Mouse (Mus musculus) kidney, embryonic 16.5 days (tissue): ENCODE data around the gene Ggt1. TPM values are rescaled to one million over a fixed set of nuclear protein-coding genes. Genes with fewer than 3 reads are reported as not detected.

Experiments used
- ATAC-seq: fragments of 200-750 bp; cut with Nextera tagmentation; 2 replicates; pipeline ENCODE4 v1.8.0; 2017; ENCODE audit warnings: moderate TSS enrichment; ENCODE audit not compliant: low FRiP score, low TSS enrichment
- H3K27ac ChIP-seq: fragments of 300-500 bp; sonication (generic); 2 replicates; pipeline ENCODE4 v1.5.1; 2014; ENCODE audit warnings: low read length
- H3K27me3 ChIP-seq: fragments of 300-500 bp; sonication (generic); 2 replicates; pipeline ENCODE4 v1.6.1; 2014; ENCODE audit warnings: low read length, control low read depth, mixed read lengths; ENCODE audit not compliant: insufficient read depth
- H3K36me3 ChIP-seq: fragments of 300-500 bp; sonication (generic); 2 replicates; pipeline ENCODE4 v1.6.1; 2014; ENCODE audit warnings: low read length, control low read depth, mixed read lengths; ENCODE audit not compliant: insufficient read depth
- H3K4me1 ChIP-seq: fragments of 300-500 bp; sonication (generic); 2 replicates; pipeline ENCODE4 v1.6.1; 2014; ENCODE audit warnings: low read length, control low read depth, mixed read lengths; ENCODE audit not compliant: insufficient read depth
- H3K4me2 ChIP-seq: fragments of 300-500 bp; sonication (generic); replicated peaks from 2 replicates; pipeline ENCODE4 v1.6.1; 2014; ENCODE audit warnings: low read depth, low read length
- H3K4me3 ChIP-seq: fragments of 300-500 bp; sonication (generic); 2 replicates; pipeline ENCODE4 v1.5.1; 2014; ENCODE audit warnings: mild to moderate bottlenecking, low read length
- H3K9ac ChIP-seq: fragments of 300-500 bp; sonication (generic); replicated peaks from 2 replicates; pipeline ENCODE4 v1.6.1; 2014; ENCODE audit warnings: low read length
- H3K9me3 ChIP-seq: fragments of 300-500 bp; sonication (generic); 2 replicates; pipeline ENCODE4 v1.6.1; 2016; ENCODE audit warnings: low read length, control low read depth
- WGBS: fragments of 180-500 bp; shearing (Covaris S2); extraction: QIAGEN DNeasy Blood & Tissue Kit; methylation state at CpG from one replicate; pipeline ENCODE4 v1.1.7; 2014; 5-methylcytosine and 5-hydroxymethylcytosine counted together
- polyA plus RNA-seq: library from polyadenylated mRNA; unstranded; fragments of >200 nt; fragmentation: Nextera tagmentation; extraction: Ambion mirVana; gene quantifications from 2 replicates; pipeline ENCODE4 v1.2.1, GENCODE M21; 2015

Ggt1 gene
- polyA plus RNA-seq, 1 experiment from 2014 or later, result 292 TPM

- ATAC-seq, result no peak
- Histone ChIP-seq H3K9ac (no peak overlapping the region), H3K4me1 (peaks cover 44% of the 10 kb centered on the region), H3K4me2 (peak overlapping the region; percentile 99), H3K9me3 (no peaks in the 10 kb centered on the region), H3K36me3 (no peaks in the 10 kb centered on the region), H3K4me3 (no peak overlapping the region), H3K27ac (no peak overlapping the region), H3K27me3 (peaks cover 24% of the 10 kb centered on the region)
- WGBS, result 24% methylated on average over 3 of the region's 3 CpGs
These were observed 2.9 kb upstream of the Ggt1 start for GRCm38 (mm10) chr10:75558515-75558914.

GRCm38 (mm10) chr10:75559041-75559675 is 2.2 kb upstream of the Ggt1 start:
- WGBS, result 6% methylated on average over 14 of the region's 14 CpGs
- Histone ChIP-seq H3K27me3 (peaks cover 24% of the 10 kb centered on the region), H3K9me3 (no peaks in the 10 kb centered on the region), H3K36me3 (no peaks in the 10 kb centered on the region), H3K27ac (no peak overlapping the region), H3K9ac (peak overlapping the region; percentile 85), H3K4me3 (peak overlapping the region; percentile 59), H3K4me1 (peaks cover 44% of the 10 kb centered on the region), H3K4me2 (peak overlapping the region; percentile 99)
- no peak for ATAC-seq

GRCm38 (mm10) chr10:75559676-75560548 is 1.5 kb upstream of the Ggt1 start, which contains the start of gene Lrrc75b:
Lrrc75b (minus strand) TSS chr10:75560330.
- WGBS, result under 1% methylated on average over 66 of the region's 75 CpGs
- peak within 1 kb of the TSS; percentile 99 for H3K4me2 ChIP-seq
- H3K27ac ChIP-seq, result 0 out of 2 replicates have a peak within 1 kb of the TSS, but pooled peaks have one; percentile 7
- peak; percentile 24; the same call in 1 of the 2 replicates for ATAC-seq
- H3K9me3 ChIP-seq, result no peaks in the 10 kb centered on the region
- peak within 1 kb of the TSS; percentile 59 for H3K4me3 ChIP-seq
- H3K36me3 ChIP-seq, result no peaks in the 10 kb centered on the region
- H3K4me1 ChIP-seq, result peaks cover 44% of the 10 kb centered on the region
- H3K9ac ChIP-seq, result peak within 1 kb of the TSS; percentile 85
- peaks cover 24% of the 10 kb centered on the region for H3K27me3 ChIP-seq

GRCm38 (mm10) chr10:75560549-75560899 is 880 bp upstream of the Ggt1 start:
- Histone ChIP-seq H3K4me2 (peak overlapping the region; percentile 99), H3K36me3 (no peaks in the 10 kb centered on the region), H3K9me3 (no peaks in the 10 kb centered on the region), H3K9ac (peak overlapping the region; percentile 85), H3K27me3 (peaks cover 24% of the 10 kb centered on the region), H3K4me1 (peaks cover 44% of the 10 kb centered on the region), H3K4me3 (peak overlapping the region; percentile 59), H3K27ac (no peak overlapping the region)
- no peak for ATAC-seq
- 17% methylated on average over 6 of the region's 6 CpGs for WGBS

GRCm38 (mm10) chr10:75562596-75562995 is 1.2 kb downstream of the Ggt1 start:
- Histone ChIP-seq H3K4me3 (no peak overlapping the region), H3K9ac (no peak overlapping the region)

GRCm38 (mm10) chr10:75564687-75565265 is 3.4 kb downstream of the Ggt1 start:
- Histone ChIP-seq H3K4me2 (no peak overlapping the region; the same call in 1 of the 2 replicates), H3K9ac (no peak overlapping the region), H3K27ac (peak overlapping the region; percentile 89), H3K27me3 (peaks cover 20% of the 10 kb centered on the region), H3K4me3 (0 out of 2 replicates have a peak overlapping the region, but pooled peaks have one; percentile 0), H3K4me1 (peaks cover 27% of the 10 kb centered on the region), H3K36me3 (no peaks in the 10 kb centered on the region), H3K9me3 (no peaks in the 10 kb centered on the region)
- no peak for ATAC-seq
- 78% methylated on average over 12 of the region's 12 CpGs for WGBS

More at GRCm38 (mm10) chr10:75562596-75562995, 1.2 kb downstream of the Ggt1 start:
- no peak overlapping the region for H3K4me2 ChIP-seq
- H3K4me1 ChIP-seq, result peaks cover 37% of the 10 kb centered on the region
- 88% methylated on average over 8 of the region's 8 CpGs for WGBS
- no peaks in the 10 kb centered on the region for H3K36me3 ChIP-seq
- H3K9me3 ChIP-seq, result no peaks in the 10 kb centered on the region
- peaks cover 24% of the 10 kb centered on the region for H3K27me3 ChIP-seq
- no peak for ATAC-seq
- no peak overlapping the region for H3K27ac ChIP-seq

GRCm38 (mm10) chr10:75565436-75565835 is 4.0 kb downstream of the Ggt1 start:
- no peak overlapping the region for H3K4me2 ChIP-seq
- peak overlapping the region; percentile 89 for H3K27ac ChIP-seq
- peak; percentile 8; the same call in 1 of the 2 replicates for ATAC-seq
- no peaks in the 10 kb centered on the region for H3K36me3 ChIP-seq
- WGBS, result 46% methylated on average over 6 of the region's 6 CpGs
- H3K4me1 ChIP-seq, result peaks cover 22% of the 10 kb centered on the region
- H3K4me3 ChIP-seq, result 0 out of 2 replicates have a peak overlapping the region, but pooled peaks have one; percentile 0
- H3K27me3 ChIP-seq, result peaks cover 14% of the 10 kb centered on the region
- H3K9ac ChIP-seq, result no peak overlapping the region; the same call in 1 of the 2 replicates
- no peaks in the 10 kb centered on the region for H3K9me3 ChIP-seq

GRCm38 (mm10) chr10:75565906-75566305 is 4.5 kb downstream of the Ggt1 start:
- WGBS, result 50% methylated on average over 7 of the region's 7 CpGs
- Histone ChIP-seq H3K9ac (no peak overlapping the region; the same call in 1 of the 2 replicates), H3K4me2 (no peak overlapping the region), H3K36me3 (no peaks in the 10 kb centered on the region), H3K27ac (peak overlapping the region; percentile 89), H3K4me3 (peak overlapping the region; percentile 21), H3K4me1 (peaks cover 18% of the 10 kb centered on the region), H3K27me3 (peaks cover 9% of the 10 kb centered on the region), H3K9me3 (no peaks in the 10 kb centered on the region)
- ATAC-seq, result peak; percentile 90

- no peak; the same call in 1 of the 2 replicates for ATAC-seq
- peaks cover 5% of the 10 kb centered on the region; the same call in 1 of the 2 replicates for H3K27me3 ChIP-seq
- peak overlapping the region; percentile 21 for H3K4me3 ChIP-seq
- H3K36me3 ChIP-seq, result no peaks in the 10 kb centered on the region
- peak overlapping the region; percentile 89 for H3K27ac ChIP-seq
- peaks cover 20% of the 10 kb centered on the region for H3K4me1 ChIP-seq
- 66% methylated on average over 5 of the region's 5 CpGs for WGBS
- peak overlapping the region; percentile 28; the same call in 1 of the 2 replicates for H3K4me2 ChIP-seq
- peak overlapping the region; percentile 22; the same call in 1 of the 2 replicates for H3K9ac ChIP-seq
- H3K9me3 ChIP-seq, result no peaks in the 10 kb centered on the region
These were observed 4.9 kb downstream of the Ggt1 start for GRCm38 (mm10) chr10:75566321-75566720.
